Mouse (Mus musculus) megakaryocyte, adult 5-6 weeks (primary cell): ENCODE measurements around the gene Hcfc1r1. TPM values are rescaled to one million over a fixed set of nuclear protein-coding genes. Genes with fewer than 3 reads are reported as not detected.
A peak's percentile ranks its signal among the peaks of the same experiment; 100 is the strongest.

Experiments used
- ATAC-seq: 2 replicates; pipeline ENCODE4 v1.8.0; 2016; ENCODE audit warnings: mild to moderate bottlenecking, inconsistent platforms; ENCODE audit not compliant: poor library complexity, severe bottlenecking
- total RNA-seq, 2 experiments: library from RNA; stranded (forward) in 1 of 2; stranded (reverse) in 1 of 2; fragments of 153-499, 151-499 nt in 1 of 2; fragments of 221-1000, 200-1000 nt in 1 of 2; gene quantifications; 2 replicates each; pipeline versions ENCODE4 v1.2.3 to v1.2.4; 2015 to 2017

The Hcfc1r1 gene
- total RNA-seq, 2 experiments from 2014 or later, result 38.1 to 67.4 TPM

GRCm38 (mm10) chr17:23706212-23706611 is 32.8 kb downstream of the Hcfc1r1 start:
- peak; percentile 80 for ATAC-seq

DNA sequence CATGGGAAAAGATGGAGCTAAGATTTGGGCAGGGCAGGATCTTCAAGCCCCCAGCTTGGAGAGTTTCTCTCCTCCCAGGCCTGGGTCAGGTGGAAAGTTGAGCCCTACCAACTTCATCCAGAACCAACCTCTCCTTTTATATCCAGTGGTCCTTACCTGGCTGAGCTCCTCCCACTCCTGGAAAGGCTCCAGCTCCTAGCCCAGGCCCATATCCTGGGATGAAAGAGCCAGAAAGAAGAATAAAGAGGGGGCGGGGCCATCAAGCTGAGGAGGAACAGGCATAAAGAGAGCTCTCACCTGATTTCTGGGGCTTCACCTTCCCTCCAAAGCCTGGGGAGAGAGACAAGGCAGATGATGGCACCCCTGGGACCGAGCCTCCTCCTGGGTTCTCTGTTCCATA is 43.6 kb downstream of the Hcfc1r1 start:
- ATAC-seq, result no peak

- no peak for ATAC-seq
Measured at GRCm38 (mm10) chr17:23719455-23719854, 46.1 kb downstream of the Hcfc1r1 start.

- no peak for ATAC-seq
Measured at GRCm38 (mm10) chr17:23721886-23722285, 48.5 kb downstream of the Hcfc1r1 start.

DNA sequence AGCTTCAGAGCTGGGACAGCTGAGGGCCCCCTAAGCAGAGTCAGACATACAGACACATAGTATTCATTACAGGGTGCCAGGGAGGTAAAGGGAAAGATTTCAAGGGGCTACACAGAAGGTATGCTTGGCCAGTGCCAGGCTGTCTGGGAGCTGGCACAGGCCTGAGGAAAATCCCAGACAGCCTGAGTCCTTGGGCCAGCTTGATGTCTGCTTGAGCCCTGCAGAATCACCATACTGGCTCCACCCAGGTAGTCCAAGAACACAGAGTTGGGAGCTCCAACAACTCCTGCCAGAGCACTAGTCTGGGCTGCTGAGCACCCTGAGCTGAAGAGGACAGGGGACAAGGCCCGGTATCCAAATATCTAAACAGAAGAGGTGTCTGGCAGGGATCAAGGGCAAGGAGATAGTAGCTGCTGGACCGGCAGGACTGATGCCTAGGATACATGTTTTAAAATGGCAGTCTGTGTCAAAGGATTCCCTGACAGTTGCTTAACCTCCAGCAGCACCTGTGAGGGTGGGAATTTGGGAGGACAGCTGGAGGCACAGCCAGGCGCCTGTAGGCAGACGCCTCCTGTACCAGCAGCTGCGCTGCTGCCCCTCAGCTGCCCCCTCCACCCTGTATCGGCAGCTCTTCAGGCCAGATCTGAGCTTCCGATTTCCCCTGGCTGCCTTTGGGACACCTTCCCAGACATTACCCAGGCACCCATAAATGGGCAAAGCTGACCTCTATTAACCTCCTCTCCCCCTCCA is 49.2 kb downstream of the Hcfc1r1 start, which contains the start of gene 1520401A03Rik:
TSS of gene 1520401A03Rik (minus strand) at position 408 of the 750 bp plus-strand sequence.
- ATAC-seq, result no peak

Other genes with a start within 250 kb of the Hcfc1r1 start
- not detected in 2 replicates for gene Vmn2r117, start 193.9 kb upstream of the Hcfc1r1 start, total RNA-seq (2015)
- gene Vmn2r117, start 193.9 kb upstream of the Hcfc1r1 start, total RNA-seq (2017), result not detected in 2 replicates
- 2.1 and 2.4 TPM in 2 replicates for gene Zfp213, start 109.4 kb upstream of the Hcfc1r1 start, total RNA-seq (2015)
- gene Zfp213, start 109.4 kb upstream of the Hcfc1r1 start, total RNA-seq (2017), result 2.7 and 4.7 TPM in 2 replicates
- gene Zfp13, start 74.1 kb upstream of the Hcfc1r1 start, total RNA-seq (2015), result not detected in 2 replicates
- 0.18 TPM in 1 of 2 replicates, not detected in the other for gene Zfp13, start 74.1 kb upstream of the Hcfc1r1 start, total RNA-seq (2017)
- gene Zscan10, start 72.7 kb upstream of the Hcfc1r1 start, total RNA-seq (2015), result not detected in 2 replicates
- not detected in 2 replicates for gene Zscan10, start 72.7 kb upstream of the Hcfc1r1 start, total RNA-seq (2017)
- 22.6 and 32.1 TPM in 2 replicates for gene Mmp25, start 28.3 kb upstream of the Hcfc1r1 start, total RNA-seq (2015)
- 14.0 and 19.5 TPM in 2 replicates for gene Mmp25, start 28.3 kb upstream of the Hcfc1r1 start, total RNA-seq (2017)
- not detected in 2 replicates for gene Bicdl2, start 13.1 kb upstream of the Hcfc1r1 start, total RNA-seq (2015)
- gene Bicdl2, start 13.1 kb upstream of the Hcfc1r1 start, total RNA-seq (2017), result 0.45 TPM in 1 of 2 replicates, not detected in the other
- gene Thoc6, start 286 bp downstream of the Hcfc1r1 start, total RNA-seq (2015), result 26.5 and 26.8 TPM in 2 replicates
- 38.5 and 45.2 TPM in 2 replicates for gene Thoc6, start 286 bp downstream of the Hcfc1r1 start, total RNA-seq (2017)
- gene Tnfrsf12a, start 3.9 kb downstream of the Hcfc1r1 start, total RNA-seq (2015), result 1.8 and 5.8 TPM in 2 replicates
- gene Tnfrsf12a, start 3.9 kb downstream of the Hcfc1r1 start, total RNA-seq (2017), result 5.9 and 7.7 TPM in 2 replicates
- not detected in 2 replicates for gene Cldn6, start 5.7 kb downstream of the Hcfc1r1 start, total RNA-seq (2015)
- not detected in 2 replicates for gene Cldn6, start 5.7 kb downstream of the Hcfc1r1 start, total RNA-seq (2017)
- not detected in 2 replicates for gene Cldn9, start 10.4 kb downstream of the Hcfc1r1 start, total RNA-seq (2015)
- gene Cldn9, start 10.4 kb downstream of the Hcfc1r1 start, total RNA-seq (2017), result not detected in 2 replicates
- not detected in 2 replicates for gene 1520401A03Rik, start 49.2 kb downstream of the Hcfc1r1 start, total RNA-seq (2015)
- not detected in 2 replicates for gene 1520401A03Rik, start 49.2 kb downstream of the Hcfc1r1 start, total RNA-seq (2017)
- gene Pkmyt1, start 52.7 kb downstream of the Hcfc1r1 start, total RNA-seq (2015), result 31.1 and 32.2 TPM in 2 replicates
- gene Pkmyt1, start 52.7 kb downstream of the Hcfc1r1 start, total RNA-seq (2017), result 15.9 and 16.6 TPM in 2 replicates
- 3.3 and 4.1 TPM in 2 replicates for gene Paqr4, start 67.3 kb downstream of the Hcfc1r1 start, total RNA-seq (2015)
- 7.6 and 10.1 TPM in 2 replicates for gene Paqr4, start 67.3 kb downstream of the Hcfc1r1 start, total RNA-seq (2017)
- not detected in 2 replicates for gene Kremen2, start 72.2 kb downstream of the Hcfc1r1 start, total RNA-seq (2015)
- gene Kremen2, start 72.2 kb downstream of the Hcfc1r1 start, total RNA-seq (2017), result not detected in 2 replicates
- gene Flywch1, start 98.0 kb downstream of the Hcfc1r1 start, total RNA-seq (2015), result 3.1 and 3.7 TPM in 2 replicates
- gene Flywch1, start 98.0 kb downstream of the Hcfc1r1 start, total RNA-seq (2017), result 7.7 and 12.0 TPM in 2 replicates
- gene Flywch2, start 112.5 kb downstream of the Hcfc1r1 start, total RNA-seq (2015), result 0.66 TPM in 1 of 2 replicates, not detected in the other
- 0.92 TPM in 1 of 2 replicates, not detected in the other for gene Flywch2, start 112.5 kb downstream of the Hcfc1r1 start, total RNA-seq (2017)
- 210 and 224 TPM in 2 replicates for gene Srrm2, start 116.9 kb downstream of the Hcfc1r1 start, total RNA-seq (2015)
- gene Srrm2, start 116.9 kb downstream of the Hcfc1r1 start, total RNA-seq (2017), result 81.2 and 117 TPM in 2 replicates
- gene Elob, start 155.5 kb downstream of the Hcfc1r1 start, total RNA-seq (2015), result 283 and 294 TPM in 2 replicates
- gene Elob, start 155.5 kb downstream of the Hcfc1r1 start, total RNA-seq (2017), result 113 and 140 TPM in 2 replicates
- not detected in 2 replicates for gene Prss33, start 162.5 kb downstream of the Hcfc1r1 start, total RNA-seq (2015)
- not detected in 2 replicates for gene Prss33, start 162.5 kb downstream of the Hcfc1r1 start, total RNA-seq (2017)
- not detected in 2 replicates for gene Prss32, start 170.3 kb downstream of the Hcfc1r1 start, total RNA-seq (2015)
- gene Prss32, start 170.3 kb downstream of the Hcfc1r1 start, total RNA-seq (2017), result not detected in 2 replicates
- gene Prss41, start 170.6 kb downstream of the Hcfc1r1 start, total RNA-seq (2015), result not detected in 2 replicates
- not detected in 2 replicates for gene Prss41, start 170.6 kb downstream of the Hcfc1r1 start, total RNA-seq (2017)
- not detected in 2 replicates for gene Prss21, start 194.5 kb downstream of the Hcfc1r1 start, total RNA-seq (2015)
- gene Prss21, start 194.5 kb downstream of the Hcfc1r1 start, total RNA-seq (2017), result not detected in 2 replicates
- not detected in 2 replicates for gene Dcpp1, start 207.3 kb downstream of the Hcfc1r1 start, total RNA-seq (2015)
- not detected in 2 replicates for gene Dcpp1, start 207.3 kb downstream of the Hcfc1r1 start, total RNA-seq (2017)
- gene Dcpp2, start 207.3 kb downstream of the Hcfc1r1 start, total RNA-seq (2015), result not detected in 2 replicates
- not detected in 2 replicates for gene Dcpp2, start 207.3 kb downstream of the Hcfc1r1 start, total RNA-seq (2017)
- gene Dcpp3, start 243.9 kb downstream of the Hcfc1r1 start, total RNA-seq (2015), result not detected in 2 replicates
- not detected in 2 replicates for gene Dcpp3, start 243.9 kb downstream of the Hcfc1r1 start, total RNA-seq (2017)